Mouse (Mus musculus) embryonic facial prominence, embryonic 12.5 days (tissue): ENCODE measurements around the gene Cd53. TPM values are rescaled to one million over a fixed set of nuclear protein-coding genes. Genes with fewer than 3 reads are reported as not detected.
A peak's percentile ranks its signal among the peaks of the same experiment; 100 is the strongest.

Source experiments
- ATAC-seq: fragments of 200-750 bp; cut with Nextera tagmentation; 2 replicates; pipeline ENCODE4 v1.8.0; 2017; ENCODE audit not compliant: insufficient number of reproducible peaks, insufficient read depth, low FRiP score, low TSS enrichment
- H3K27ac ChIP-seq: fragments of 300-500 bp; sonication (generic); 2 replicates; pipeline ENCODE4 v1.5.1; 2016; ENCODE audit warnings: mild to moderate bottlenecking
- H3K27me3 ChIP-seq: fragments of 300-500 bp; sonication (generic); 2 replicates; pipeline ENCODE4 v1.6.1; 2016; ENCODE audit warnings: mild to moderate bottlenecking, moderate library complexity
- H3K36me3 ChIP-seq: fragments of 300-500 bp; sonication (generic); 2 replicates; pipeline ENCODE4 v1.6.1; 2016; ENCODE audit warnings: mild to moderate bottlenecking
- H3K4me1 ChIP-seq: fragments of 300-500 bp; sonication (generic); 2 replicates; pipeline ENCODE4 v1.6.1; 2016
- H3K4me2 ChIP-seq: fragments of 300-500 bp; sonication (generic); replicated peaks from 2 replicates; pipeline ENCODE4 v1.6.1; 2016; ENCODE audit warnings: mild to moderate bottlenecking, moderate library complexity
- H3K4me3 ChIP-seq: fragments of 300-500 bp; sonication (generic); 2 replicates; pipeline ENCODE4 v1.5.1; 2016; ENCODE audit warnings: mild to moderate bottlenecking
- H3K9ac ChIP-seq: fragments of 300-500 bp; sonication (generic); 2 replicates; pipeline ENCODE4 v1.6.1; 2016; ENCODE audit warnings: mild to moderate bottlenecking, moderate library complexity
- H3K9me3 ChIP-seq: fragments of 300-500 bp; sonication (generic); 2 replicates; pipeline ENCODE4 v1.6.1; 2016; ENCODE audit warnings: mild to moderate bottlenecking, moderate library complexity
- WGBS: fragments of 180-500 bp; shearing (Covaris S2); methylation state at CpG from one replicate; pipeline ENCODE4 v1.1.7; 2016; 5-methylcytosine and 5-hydroxymethylcytosine counted together
- polyA plus RNA-seq: library from polyadenylated mRNA; unstranded; fragments of >200 nt; fragmentation: Nextera tagmentation; extraction: Ambion mirVana; gene quantifications from 2 replicates; pipeline ENCODE4 v1.2.1, GENCODE M21; 2016

Gene Cd53
- polyA plus RNA-seq: 3.1 and 3.4 TPM in 2 replicates

GRCm38 (mm10) chr3:106789930-106790329 is at the start of gene Cd53:
Gene Cd53 (minus strand): TSS chr3:106790149.
- H3K4me1 ChIP-seq: no peaks in the 10 kb centered on the region
- H3K4me3 ChIP-seq: no peak within 1 kb of the TSS
- no peaks in the 10 kb centered on the region for H3K9me3 ChIP-seq
- no peak within 1 kb of the TSS for H3K9ac ChIP-seq
- WGBS: 75% methylated on average over 2 of the region's 2 CpGs
- no peak within 1 kb of the TSS for H3K4me2 ChIP-seq
- H3K27me3 ChIP-seq: no peaks in the 10 kb centered on the region
- ATAC-seq: no peak
- no peak within 1 kb of the TSS for H3K27ac ChIP-seq
- H3K36me3 ChIP-seq: no peaks in the 10 kb centered on the region

GRCm38 (mm10) chr3:106832107-106832506 is 42.2 kb upstream of the Cd53 start:
- H3K9me3 ChIP-seq: no peaks in the 10 kb centered on the region
- H3K4me1 ChIP-seq: no peaks in the 10 kb centered on the region
- H3K4me2 ChIP-seq: no peak overlapping the region
- 85% methylated on average over 1 of the region's 1 CpGs for WGBS
- no peak overlapping the region for H3K9ac ChIP-seq
- H3K4me3 ChIP-seq: no peak overlapping the region
- no peak overlapping the region for H3K27ac ChIP-seq
- no peak for ATAC-seq
- H3K27me3 ChIP-seq: no peaks in the 10 kb centered on the region
- H3K36me3 ChIP-seq: no peaks in the 10 kb centered on the region

GRCm38 (mm10) chr3:106826187-106826586 is 36.2 kb upstream of the Cd53 start, which contains the start of gene Olfr266:
Gene Olfr266 (minus strand): TSS chr3:106826287.
- no peak within 1 kb of the TSS for H3K9ac ChIP-seq
- H3K4me3 ChIP-seq: no peak within 1 kb of the TSS
- H3K4me1 ChIP-seq: no peaks in the 10 kb centered on the region
- H3K27ac ChIP-seq: no peak within 1 kb of the TSS
- H3K9me3 ChIP-seq: no peaks in the 10 kb centered on the region
- ATAC-seq: no peak
- H3K4me2 ChIP-seq: no peak within 1 kb of the TSS
- no peaks in the 10 kb centered on the region for H3K36me3 ChIP-seq
- 67% methylated on average over 1 of the region's 1 CpGs for WGBS
- no peaks in the 10 kb centered on the region for H3K27me3 ChIP-seq

GRCm38 (mm10) chr3:106817676-106818075 is 27.7 kb upstream of the Cd53 start:
- Histone ChIP-seq H3K36me3 (no peaks in the 10 kb centered on the region), H3K4me2 (no peak overlapping the region), H3K9me3 (no peaks in the 10 kb centered on the region), H3K27ac (no peak overlapping the region), H3K27me3 (no peaks in the 10 kb centered on the region), H3K4me1 (no peaks in the 10 kb centered on the region), H3K4me3 (no peak overlapping the region), H3K9ac (no peak overlapping the region)
- WGBS: 78% methylated on average over 2 of the region's 2 CpGs
- no peak for ATAC-seq

GRCm38 (mm10) chr3:106808972-106809695 is 19.2 kb upstream of the Cd53 start:
- Histone ChIP-seq H3K27me3 (no peaks in the 10 kb centered on the region), H3K4me2 (no peak overlapping the region), H3K27ac (no peak overlapping the region), H3K4me1 (no peaks in the 10 kb centered on the region), H3K36me3 (no peaks in the 10 kb centered on the region), H3K9ac (no peak overlapping the region), H3K4me3 (no peak overlapping the region), H3K9me3 (no peaks in the 10 kb centered on the region)
- 61% methylated on average over 2 of the region's 2 CpGs for WGBS
- no peak for ATAC-seq

- no peaks in the 10 kb centered on the region for H3K4me1 ChIP-seq
- H3K4me3 ChIP-seq: no peak overlapping the region
- H3K27me3 ChIP-seq: no peaks in the 10 kb centered on the region
- H3K27ac ChIP-seq: no peak overlapping the region
- H3K4me2 ChIP-seq: no peak overlapping the region
- ATAC-seq: no peak
- H3K36me3 ChIP-seq: no peaks in the 10 kb centered on the region
- H3K9ac ChIP-seq: no peak overlapping the region
- H3K9me3 ChIP-seq: no peaks in the 10 kb centered on the region
Observed at GRCm38 (mm10) chr3:106798079-106798478, 8.1 kb upstream of the Cd53 start.

- no peak for ATAC-seq
Observed at GRCm38 (mm10) chr3:106788440-106788887, 1.5 kb downstream of the Cd53 start.

GRCm38 (mm10) chr3:106787972-106788371 is 2.0 kb downstream of the Cd53 start:
- H3K4me3 ChIP-seq: no peak overlapping the region
- H3K4me2 ChIP-seq: no peak overlapping the region
- H3K9me3 ChIP-seq: no peaks in the 10 kb centered on the region
- no peak for ATAC-seq
- H3K27ac ChIP-seq: no peak overlapping the region
- no peak overlapping the region for H3K9ac ChIP-seq
- no peaks in the 10 kb centered on the region for H3K36me3 ChIP-seq
- H3K27me3 ChIP-seq: no peaks in the 10 kb centered on the region
- no peaks in the 10 kb centered on the region for H3K4me1 ChIP-seq

More at GRCm38 (mm10) chr3:106788440-106788887, 1.5 kb downstream of the Cd53 start:
- Histone ChIP-seq H3K4me2 (no peak overlapping the region), H3K36me3 (no peaks in the 10 kb centered on the region), H3K27me3 (no peaks in the 10 kb centered on the region), H3K4me1 (no peaks in the 10 kb centered on the region), H3K9me3 (no peaks in the 10 kb centered on the region), H3K4me3 (no peak overlapping the region), H3K9ac (no peak overlapping the region), H3K27ac (no peak overlapping the region)
- WGBS: 42% methylated on average over 2 of the region's 2 CpGs

- Histone ChIP-seq H3K9me3 (no peaks in the 10 kb centered on the region), H3K4me3 (no peak overlapping the region), H3K4me1 (no peaks in the 10 kb centered on the region), H3K27ac (no peak overlapping the region), H3K27me3 (no peaks in the 10 kb centered on the region), H3K36me3 (no peaks in the 10 kb centered on the region), H3K9ac (no peak overlapping the region), H3K4me2 (no peak overlapping the region)
- no peak for ATAC-seq
- 80% methylated on average over 3 of the region's 3 CpGs for WGBS
Observed at GRCm38 (mm10) chr3:106785130-106785529, 4.8 kb downstream of the Cd53 start.

GRCm38 (mm10) chr3:106771834-106772233 is 18.1 kb downstream of the Cd53 start:
- no peaks in the 10 kb centered on the region for H3K27me3 ChIP-seq
- 85% methylated on average over 1 of the region's 1 CpGs for WGBS
- H3K36me3 ChIP-seq: no peaks in the 10 kb centered on the region
- no peak overlapping the region for H3K27ac ChIP-seq
- no peak overlapping the region for H3K9ac ChIP-seq
- no peaks in the 10 kb centered on the region for H3K4me1 ChIP-seq
- no peak overlapping the region for H3K4me3 ChIP-seq
- no peak for ATAC-seq
- no peak overlapping the region for H3K4me2 ChIP-seq
- H3K9me3 ChIP-seq: no peaks in the 10 kb centered on the region

GRCm38 (mm10) chr3:106755898-106756297 is 34.1 kb downstream of the Cd53 start:
- no peak for ATAC-seq
- H3K9ac ChIP-seq: no peak overlapping the region
- H3K4me2 ChIP-seq: no peak overlapping the region
- no peaks in the 10 kb centered on the region for H3K36me3 ChIP-seq
- H3K27me3 ChIP-seq: no peaks in the 10 kb centered on the region
- H3K9me3 ChIP-seq: no peaks in the 10 kb centered on the region
- H3K4me1 ChIP-seq: no peaks in the 10 kb centered on the region
- H3K4me3 ChIP-seq: no peak overlapping the region
- WGBS: 75% methylated on average over 1 of the region's 1 CpGs
- H3K27ac ChIP-seq: no peak overlapping the region

- H3K27me3 ChIP-seq: no peaks in the 10 kb centered on the region
- peak overlapping the region; percentile 60 for H3K4me2 ChIP-seq
- ATAC-seq: peak; percentile 93
- 0 out of 2 replicates have a peak, but pooled peaks cover 4% of the 10 kb centered on the region for H3K9me3 ChIP-seq
- H3K27ac ChIP-seq: peak overlapping the region; percentile 90
- H3K4me3 ChIP-seq: peak overlapping the region; percentile 59
- no peaks in the 10 kb centered on the region for H3K4me1 ChIP-seq
- no peaks in the 10 kb centered on the region for H3K36me3 ChIP-seq
- 1% methylated on average over 33 of the region's 33 CpGs for WGBS
- peak overlapping the region; percentile 44 for H3K9ac ChIP-seq
Observed at GRCm38 (mm10) chr3:106722028-106722945, 67.7 kb downstream of the Cd53 start.
